Mouse (Mus musculus) liver, postnatal 0 days (tissue): Measurements from ENCODE around the gene Gtsf1.

Experiments
- CTCF ChIP-seq: sonication (generic); IDR thresholded peaks from 2 replicates; pipeline ENCODE4 v1.5.1; 2016; ENCODE audit warnings: antibody characterized with exemption, low read depth
- EP300 ChIP-seq: IDR thresholded peaks from 2 replicates; pipeline ENCODE4 v1.6.1; 2016; ENCODE audit warnings: antibody characterized with exemption, low read depth, mild to moderate bottlenecking

DNA sequence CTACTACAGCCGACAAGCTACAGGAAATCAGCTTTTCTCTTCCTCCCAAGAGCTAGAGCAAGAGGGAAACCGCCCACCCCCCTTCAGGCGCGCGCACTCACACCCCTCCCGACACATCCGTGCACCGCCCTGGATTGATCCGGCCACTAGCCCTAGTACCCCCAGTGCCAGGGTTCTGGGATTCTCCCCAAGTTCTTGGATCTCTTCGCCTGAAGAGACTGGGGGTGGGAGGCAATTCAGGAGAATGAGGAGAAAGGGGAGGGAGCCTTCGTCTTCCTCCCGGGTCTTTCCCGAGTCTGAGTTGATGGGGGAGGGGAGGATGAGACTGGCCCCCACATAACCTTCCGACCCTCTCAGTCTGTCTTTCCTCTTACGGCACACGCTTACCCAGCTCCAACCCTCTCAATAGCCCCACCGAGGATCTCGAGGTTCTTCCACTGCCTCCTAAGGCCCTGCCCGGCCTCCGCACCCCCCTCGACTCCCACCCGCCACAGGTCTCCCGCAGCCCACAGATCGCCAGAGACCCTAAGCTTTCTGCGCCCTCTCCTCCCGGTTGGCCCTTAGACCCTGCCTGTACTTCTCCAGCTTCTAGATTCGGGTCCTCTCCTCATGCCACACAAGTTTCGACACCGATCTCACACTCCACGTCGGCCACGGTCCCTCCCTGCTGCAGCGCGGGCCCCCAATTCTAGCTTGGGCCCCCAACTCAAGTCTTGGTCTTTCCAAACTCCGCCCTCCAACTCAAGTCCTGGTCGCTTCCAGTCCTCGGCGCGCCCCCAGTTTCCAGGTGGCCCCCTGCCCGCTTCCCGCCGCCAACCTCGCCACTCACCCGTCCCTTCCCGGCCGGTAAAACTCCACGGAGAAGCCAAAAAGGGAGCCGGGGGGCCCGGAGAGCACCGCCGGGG, 64.5 kb downstream of the Gtsf1 start:
- TF ChIP-seq EP300 (no peak), CTCF (no peak)
